Mouse (Mus musculus): ENCODE measurements around the gene Gpalpp1. TPM values are rescaled to one million over a fixed set of nuclear protein-coding genes. Genes with fewer than 3 reads are reported as not detected.

Gene Gpalpp1
- polyA plus RNA-seq, 1 experiment from 2014 or later, result 12.2 TPM

DNA sequence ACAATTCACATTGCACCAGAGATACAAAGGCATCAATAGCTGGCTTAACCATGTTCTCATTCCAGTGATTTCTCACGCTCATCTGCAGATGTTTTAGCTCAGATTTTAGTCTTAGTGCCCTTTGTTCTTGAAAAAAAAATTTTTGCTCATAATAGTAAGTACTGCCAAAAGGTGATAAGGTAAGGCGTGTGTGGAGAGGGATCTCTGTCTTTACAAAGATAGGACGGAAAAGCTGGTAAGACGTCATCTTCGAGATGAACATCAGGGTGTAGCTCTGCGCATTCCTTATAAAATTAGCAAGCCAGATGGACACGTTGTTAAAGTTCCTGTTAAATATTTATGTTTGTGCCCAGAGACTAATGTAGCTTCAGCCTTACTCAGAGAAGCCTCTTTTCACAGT, 35.3 kb upstream of the Gpalpp1 start:
- Histone ChIP-seq H3K9me3 (no peaks in the 10 kb centered on the region), H3K27ac (replicated peaks) (no peak overlapping the region), H3K27me3 (no peaks in the 10 kb centered on the region), H3K4me3 (no peak overlapping the region), H3K4me1 (replicated peaks) (no peaks in the 10 kb centered on the region), H3K9ac (no peak overlapping the region), H3K4me2 (no peak overlapping the region), H3K36me3 (no peaks in the 10 kb centered on the region)
- WGBS, result 66% methylated on average over 7 of the region's 7 CpGs
- no peak for ATAC-seq (ENCODE audit: low FRiP score, low read depth)

GRCm38 (mm10) chr14:76145248-76145647, 34.7 kb upstream of the Gpalpp1 start:
- no peaks in the 10 kb centered on the region for H3K4me1 ChIP-seq (replicated peaks)
- no peak overlapping the region for H3K9ac ChIP-seq
- no peak overlapping the region for H3K27ac ChIP-seq (replicated peaks)
- no peak overlapping the region for H3K4me2 ChIP-seq
- no peaks in the 10 kb centered on the region for H3K36me3 ChIP-seq
- no peaks in the 10 kb centered on the region for H3K9me3 ChIP-seq
- no peak overlapping the region for H3K4me3 ChIP-seq
- no peak for ATAC-seq (ENCODE audit: low FRiP score, low read depth)
- WGBS, result 76% methylated on average over 1 of the region's 1 CpGs
- no peaks in the 10 kb centered on the region for H3K27me3 ChIP-seq

- H3K27ac ChIP-seq (replicated peaks), result no peak overlapping the region
- no peak overlapping the region for H3K4me3 ChIP-seq
Observed at GRCm38 (mm10) chr14:76134975-76135374, 24.4 kb upstream of the Gpalpp1 start.

GRCm38 (mm10) chr14:76128174-76128573, 17.6 kb upstream of the Gpalpp1 start:
- WGBS, result 92% methylated on average over 4 of the region's 4 CpGs
- no peaks in the 10 kb centered on the region for H3K27me3 ChIP-seq
- no peaks in the 10 kb centered on the region for H3K4me1 ChIP-seq (replicated peaks)
- H3K4me3 ChIP-seq, result no peak overlapping the region
- no peak overlapping the region for H3K27ac ChIP-seq (replicated peaks)
- H3K4me2 ChIP-seq, result no peak overlapping the region
- no peaks in the 10 kb centered on the region for H3K9me3 ChIP-seq
- H3K36me3 ChIP-seq, result peaks cover 69% of the 10 kb centered on the region
- no peak for ATAC-seq (ENCODE audit: low FRiP score, low read depth)
- no peak overlapping the region for H3K9ac ChIP-seq

More at GRCm38 (mm10) chr14:76134975-76135374, 24.4 kb upstream of the Gpalpp1 start:
- Histone ChIP-seq H3K27me3 (no peaks in the 10 kb centered on the region), H3K4me2 (no peak overlapping the region), H3K36me3 (peaks cover 55% of the 10 kb centered on the region), H3K4me1 (replicated peaks) (no peaks in the 10 kb centered on the region), H3K9me3 (no peaks in the 10 kb centered on the region), H3K9ac (no peak overlapping the region)
- 92% methylated on average over 4 of the region's 4 CpGs for WGBS
- no peak for ATAC-seq (ENCODE audit: low FRiP score, low read depth)

- ATAC-seq (ENCODE audit: low FRiP score, low read depth), result no peak
- H3K4me1 ChIP-seq (replicated peaks), result no peaks in the 10 kb centered on the region
- H3K9me3 ChIP-seq, result no peaks in the 10 kb centered on the region
- no peak overlapping the region for H3K27ac ChIP-seq (replicated peaks)
- no peak overlapping the region for H3K4me2 ChIP-seq
- 84% methylated on average over 3 of the region's 3 CpGs for WGBS
- H3K4me3 ChIP-seq, result no peak overlapping the region
- peaks cover 61% of the 10 kb centered on the region for H3K36me3 ChIP-seq
- H3K9ac ChIP-seq, result no peak overlapping the region
- H3K27me3 ChIP-seq, result no peaks in the 10 kb centered on the region
Observed at GRCm38 (mm10) chr14:76127311-76127710, 16.8 kb upstream of the Gpalpp1 start.

- Histone ChIP-seq H3K9me3 (no peaks in the 10 kb centered on the region), H3K4me3 (no peak overlapping the region), H3K4me1 (replicated peaks) (no peaks in the 10 kb centered on the region), H3K9ac (no peak overlapping the region), H3K27ac (replicated peaks) (no peak overlapping the region), H3K4me2 (no peak overlapping the region), H3K27me3 (no peaks in the 10 kb centered on the region), H3K36me3 (peaks cover 44% of the 10 kb centered on the region)
- no peak for ATAC-seq (ENCODE audit: low FRiP score, low read depth)
- 96% methylated on average over 8 of the region's 8 CpGs for WGBS
Observed at GRCm38 (mm10) chr14:76122663-76123058, 12.1 kb upstream of the Gpalpp1 start.

- H3K4me1 ChIP-seq (replicated peaks), result no peaks in the 10 kb centered on the region
- no peaks in the 10 kb centered on the region for H3K9me3 ChIP-seq
- H3K4me2 ChIP-seq, result no peak overlapping the region
- H3K4me3 ChIP-seq, result no peak overlapping the region
- H3K9ac ChIP-seq, result no peak overlapping the region
- no peak overlapping the region for H3K27ac ChIP-seq (replicated peaks)
- peaks cover 39% of the 10 kb centered on the region for H3K36me3 ChIP-seq
- no peaks in the 10 kb centered on the region for H3K27me3 ChIP-seq
- peak; percentile 69; the same call in 1 of the 2 replicates for ATAC-seq (ENCODE audit: low FRiP score, low read depth)
- 61% methylated on average over 6 of the region's 6 CpGs for WGBS
Observed at GRCm38 (mm10) chr14:76121901-76122662, 11.5 kb upstream of the Gpalpp1 start.

DNA sequence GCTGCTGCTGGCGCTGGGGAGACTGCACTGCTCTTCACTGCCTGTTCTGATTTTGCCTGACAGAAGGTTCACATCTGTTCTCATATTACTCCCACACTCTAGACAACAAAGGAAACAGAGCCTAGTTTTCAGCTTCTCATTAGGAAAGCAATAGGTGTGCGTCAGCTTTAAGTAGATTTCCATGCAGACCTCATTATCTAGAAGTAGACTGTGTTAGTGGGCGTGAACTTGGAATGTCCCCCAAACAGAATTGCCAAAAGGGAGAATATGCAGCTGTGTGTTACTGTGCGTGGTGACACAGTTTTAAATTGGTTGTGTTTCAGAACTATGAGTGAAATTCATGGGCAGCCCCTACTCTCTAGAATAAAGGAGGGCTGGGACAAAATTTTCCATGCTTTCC, 9.9 kb upstream of the Gpalpp1 start:
- H3K4me2 ChIP-seq, result no peak overlapping the region
- peaks cover 38% of the 10 kb centered on the region for H3K36me3 ChIP-seq
- no peak for ATAC-seq (ENCODE audit: low FRiP score, low read depth)
- H3K9me3 ChIP-seq, result no peaks in the 10 kb centered on the region
- H3K9ac ChIP-seq, result no peak overlapping the region
- no peak overlapping the region for H3K27ac ChIP-seq (replicated peaks)
- H3K4me1 ChIP-seq (replicated peaks), result no peaks in the 10 kb centered on the region
- no peaks in the 10 kb centered on the region for H3K27me3 ChIP-seq
- WGBS, result 89% methylated on average over 4 of the region's 4 CpGs
- no peak overlapping the region for H3K4me3 ChIP-seq

GRCm38 (mm10) chr14:76118963-76119362, 8.4 kb upstream of the Gpalpp1 start:
- Histone ChIP-seq H3K4me3 (no peak overlapping the region), H3K9ac (no peak overlapping the region), H3K27ac (replicated peaks) (no peak overlapping the region), H3K4me1 (replicated peaks) (no peaks in the 10 kb centered on the region), H3K9me3 (no peaks in the 10 kb centered on the region), H3K27me3 (no peaks in the 10 kb centered on the region), H3K36me3 (peaks cover 35% of the 10 kb centered on the region), H3K4me2 (no peak overlapping the region)
- ATAC-seq (ENCODE audit: low FRiP score, low read depth), result no peak
- WGBS, result 78% methylated on average over 4 of the region's 4 CpGs

- Histone ChIP-seq H3K27ac (replicated peaks) (no peak overlapping the region), H3K9ac (no peak overlapping the region), H3K4me3 (no peak overlapping the region), H3K9me3 (no peaks in the 10 kb centered on the region), H3K36me3 (peaks cover 33% of the 10 kb centered on the region), H3K27me3 (no peaks in the 10 kb centered on the region), H3K4me2 (no peak overlapping the region), H3K4me1 (replicated peaks) (peaks cover 17% of the 10 kb centered on the region)
- no peak for ATAC-seq (ENCODE audit: low FRiP score, low read depth)
- 88% methylated on average over 5 of the region's 5 CpGs for WGBS
Observed at GRCm38 (mm10) chr14:76115744-76116143, 5.2 kb upstream of the Gpalpp1 start.

- Histone ChIP-seq H3K4me1 (replicated peaks) (no peaks in the 10 kb centered on the region), H3K9ac (no peak overlapping the region), H3K27me3 (no peaks in the 10 kb centered on the region), H3K9me3 (no peaks in the 10 kb centered on the region), H3K4me2 (no peak overlapping the region), H3K36me3 (peaks cover 54% of the 10 kb centered on the region), H3K4me3 (no peak overlapping the region), H3K27ac (replicated peaks) (no peak overlapping the region)
- 96% methylated on average over 9 of the region's 9 CpGs for WGBS
- no peak for ATAC-seq (ENCODE audit: low FRiP score, low read depth)
Observed at GRCm38 (mm10) chr14:76099543-76099942, 11.0 kb downstream of the Gpalpp1 start.

- Histone ChIP-seq H3K9me3 (no peaks in the 10 kb centered on the region), H3K27me3 (no peaks in the 10 kb centered on the region), H3K4me2 (no peak overlapping the region), H3K4me3 (no peak overlapping the region), H3K4me1 (replicated peaks) (no peaks in the 10 kb centered on the region), H3K27ac (replicated peaks) (no peak overlapping the region), H3K9ac (no peak overlapping the region), H3K36me3 (peaks cover 58% of the 10 kb centered on the region)
- 95% methylated on average over 5 of the region's 5 CpGs for WGBS
- ATAC-seq (ENCODE audit: low FRiP score, low read depth), result no peak
Observed at GRCm38 (mm10) chr14:76097815-76098214, 12.7 kb downstream of the Gpalpp1 start.

- 93% methylated on average over 7 of the region's 7 CpGs for WGBS
- no peak for ATAC-seq (ENCODE audit: low FRiP score, low read depth)
- H3K36me3 ChIP-seq, result peaks cover 60% of the 10 kb centered on the region
Observed at GRCm38 (mm10) chr14:76097244-76097643, 13.3 kb downstream of the Gpalpp1 start.

More at GRCm38 (mm10) chr14:76097244-76097643, 13.3 kb downstream of the Gpalpp1 start:
- H3K9ac ChIP-seq, result no peak overlapping the region
- H3K4me1 ChIP-seq (replicated peaks), result no peaks in the 10 kb centered on the region
- no peaks in the 10 kb centered on the region for H3K27me3 ChIP-seq
- no peak overlapping the region for H3K4me2 ChIP-seq
- H3K9me3 ChIP-seq, result no peaks in the 10 kb centered on the region
- no peak overlapping the region for H3K27ac ChIP-seq (replicated peaks)
- H3K4me3 ChIP-seq, result no peak overlapping the region
